Mouse (Mus musculus) liver, postnatal 0 days (tissue): Measurements from ENCODE around the gene Nr4a3.

Experiments used
- CTCF ChIP-seq: sonication (generic); IDR thresholded peaks from 2 replicates; pipeline ENCODE4 v1.5.1; 2016; ENCODE audit warnings: antibody characterized with exemption, low read depth
- EP300 ChIP-seq: IDR thresholded peaks from 2 replicates; pipeline ENCODE4 v1.6.1; 2016; ENCODE audit warnings: antibody characterized with exemption, low read depth, mild to moderate bottlenecking

DNA sequence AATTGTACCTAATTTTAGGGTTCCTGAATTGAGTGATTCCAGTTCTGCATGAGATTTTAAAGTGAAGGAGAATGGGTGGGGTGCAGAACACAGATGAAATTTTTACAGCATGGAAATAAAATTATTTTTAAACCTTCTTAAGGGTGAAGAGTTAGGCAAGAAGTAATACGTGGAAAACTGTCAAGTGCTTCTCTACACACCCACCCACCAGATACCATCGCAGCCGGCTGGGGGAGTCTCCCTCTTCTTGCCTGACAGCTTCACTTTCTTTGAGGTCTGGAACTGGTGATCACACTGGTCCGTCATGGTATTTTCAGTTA lies 2.5 kb upstream of the Nr4a3 start:
- TF ChIP-seq CTCF (no peak), EP300 (no peak)
